Mouse (Mus musculus) neural tube, embryonic 13.5 days (tissue): ENCODE measurements around the gene Ptgir. TPM values are rescaled to one million over a fixed set of nuclear protein-coding genes. Genes with fewer than 3 reads are reported as not detected.

Experiments used
- ATAC-seq: fragments of 200-750 bp; cut with Nextera tagmentation; 2 replicates; pipeline ENCODE4 v1.8.0; 2017; ENCODE audit warnings: low read depth, mild to moderate bottlenecking, moderate TSS enrichment, moderate library complexity
- H3K27ac ChIP-seq: fragments of 300-500 bp; sonication (generic); replicated peaks from 2 replicates; pipeline ENCODE4 v1.5.1; 2015; ENCODE audit warnings: moderate library complexity, mild to moderate bottlenecking, inconsistent platforms
- H3K27me3 ChIP-seq: fragments of 300-500 bp; sonication (generic); 2 replicates; pipeline ENCODE4 v1.6.1; 2015; ENCODE audit warnings: mild to moderate bottlenecking, inconsistent platforms
- H3K36me3 ChIP-seq: fragments of 300-500 bp; sonication (generic); 2 replicates; pipeline ENCODE4 v1.6.1; 2015; ENCODE audit warnings: mild to moderate bottlenecking, inconsistent platforms
- H3K4me1 ChIP-seq: fragments of 300-500 bp; sonication (generic); replicated peaks from 2 replicates; pipeline ENCODE4 v1.6.1; 2015; ENCODE audit warnings: inconsistent platforms
- H3K4me2 ChIP-seq: fragments of 300-500 bp; sonication (generic); 2 replicates; pipeline ENCODE4 v1.6.1; 2015; ENCODE audit warnings: inconsistent platforms, mild to moderate bottlenecking, moderate library complexity
- H3K4me3 ChIP-seq: fragments of 300-500 bp; sonication (generic); 2 replicates; pipeline ENCODE4 v1.5.1; 2015; ENCODE audit warnings: mild to moderate bottlenecking, inconsistent platforms
- H3K9ac ChIP-seq: fragments of 300-500 bp; sonication (generic); 2 replicates; pipeline ENCODE4 v1.6.1; 2015; ENCODE audit warnings: moderate library complexity, mild to moderate bottlenecking, inconsistent platforms
- H3K9me3 ChIP-seq: fragments of 300-500 bp; sonication (generic); 2 replicates; pipeline ENCODE4 v1.6.1; 2016; ENCODE audit warnings: inconsistent platforms
- WGBS: fragments of 180-500 bp; shearing (Covaris S2); methylation state at CpG from one replicate; pipeline ENCODE4 v1.1.7; 2015; 5-methylcytosine and 5-hydroxymethylcytosine counted together
- polyA plus RNA-seq: library from polyadenylated mRNA; unstranded; fragments of >200 nt; fragmentation: Nextera tagmentation; extraction: Ambion mirVana; gene quantifications from 2 replicates; pipeline ENCODE4 v1.2.1, GENCODE M21; 2015

Gene Ptgir
- polyA plus RNA-seq, 1 experiment from 2014 or later: 3.6 TPM

- Histone ChIP-seq H3K9ac (peak overlapping the region; percentile 91), H3K27me3 (no peaks in the 10 kb centered on the region), H3K4me2 (peak overlapping the region; percentile 85), H3K4me3 (peak overlapping the region; percentile 64), H3K9me3 (no peaks in the 10 kb centered on the region), H3K27ac (peak overlapping the region; percentile 87; the same call in 1 of the 2 replicates), H3K36me3 (peaks cover 13% of the 10 kb centered on the region; the same call in 1 of the 2 replicates), H3K4me1 (peaks cover 53% of the 10 kb centered on the region)
- 7% methylated on average over 11 of the region's 11 CpGs for WGBS
- ATAC-seq: no peak
Observed at GRCm38 (mm10) chr7:16876006-16876405, 30.3 kb upstream of the Ptgir start.

DNA sequence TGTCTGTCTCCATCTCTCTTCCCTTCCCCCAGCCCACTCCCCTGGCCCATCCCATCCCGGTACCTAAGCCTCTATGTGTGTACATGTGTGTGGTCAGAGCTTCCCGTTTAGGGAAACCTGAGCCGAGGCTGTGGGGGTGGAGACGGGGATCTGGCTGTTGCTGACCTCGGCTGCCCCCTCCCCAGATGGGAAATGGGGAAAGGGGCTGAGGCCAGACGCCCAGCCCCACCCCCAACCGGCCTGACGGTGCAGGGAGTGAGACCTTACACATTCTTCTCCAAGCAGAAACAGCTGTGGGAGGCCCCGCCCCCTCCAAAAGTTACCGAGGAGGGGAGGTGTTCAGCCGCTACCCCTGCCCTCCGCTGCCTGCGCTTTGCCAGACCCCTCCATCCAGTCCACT, 29.7 kb upstream of the Ptgir start:
- 2% methylated on average over 13 of the region's 13 CpGs for WGBS

DNA sequence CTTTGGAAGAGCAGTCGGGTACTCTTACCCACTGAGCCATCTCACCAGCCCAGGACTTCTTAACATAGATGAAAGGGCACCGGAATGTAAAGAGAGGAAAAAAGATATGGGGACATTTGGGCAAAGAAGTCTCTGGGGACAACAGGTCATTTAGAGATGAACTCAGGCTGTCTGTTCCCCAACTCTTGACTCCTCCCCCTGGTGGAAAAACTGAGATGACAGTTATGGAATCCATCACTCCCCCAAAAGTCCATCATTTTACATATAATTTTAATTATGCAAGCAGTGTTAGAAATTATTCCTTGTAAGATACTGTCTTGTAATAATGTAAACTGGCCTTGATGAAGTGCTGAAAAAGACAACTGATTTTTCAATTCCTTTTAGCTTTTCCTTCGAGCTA, 28.6 kb upstream of the Ptgir start:
- no peaks in the 10 kb centered on the region for H3K9me3 ChIP-seq
- H3K9ac ChIP-seq: no peak overlapping the region
- 81% methylated on average over 3 of the region's 3 CpGs for WGBS
- H3K4me2 ChIP-seq: no peak overlapping the region
- ATAC-seq: no peak
- peaks cover 50% of the 10 kb centered on the region for H3K4me1 ChIP-seq
- no peak overlapping the region for H3K4me3 ChIP-seq
- H3K36me3 ChIP-seq: peaks cover 20% of the 10 kb centered on the region
- peaks cover 8% of the 10 kb centered on the region for H3K27me3 ChIP-seq
- no peak overlapping the region for H3K27ac ChIP-seq

More for the DNA sequence above, 29.7 kb upstream of the Ptgir start:
- Histone ChIP-seq H3K36me3 (peaks cover 14% of the 10 kb centered on the region), H3K4me1 (peaks cover 54% of the 10 kb centered on the region), H3K9ac (peak overlapping the region; percentile 91), H3K4me2 (peak overlapping the region; percentile 85), H3K9me3 (no peaks in the 10 kb centered on the region), H3K27ac (peak overlapping the region; percentile 24; the same call in 1 of the 2 replicates), H3K4me3 (peak overlapping the region; percentile 64), H3K27me3 (no peaks in the 10 kb centered on the region)
- ATAC-seq: no peak

GRCm38 (mm10) chr7:16879796-16880547, 26.3 kb upstream of the Ptgir start:
- H3K4me2 ChIP-seq: peak overlapping the region; percentile 11; the same call in 1 of the 2 replicates
- H3K4me3 ChIP-seq: 0 out of 2 replicates have a peak overlapping the region, but pooled peaks have one; percentile 0
- peak overlapping the region; percentile 59 for H3K27ac ChIP-seq
- 17% methylated on average over 9 of the region's 9 CpGs for WGBS
- peak overlapping the region; percentile 36; the same call in 1 of the 2 replicates for H3K9ac ChIP-seq
- 0 out of 2 replicates have a peak, but pooled peaks cover under 1% of the 10 kb centered on the region for H3K9me3 ChIP-seq
- H3K36me3 ChIP-seq: peaks cover 41% of the 10 kb centered on the region
- no peak for ATAC-seq
- peaks cover 31% of the 10 kb centered on the region for H3K27me3 ChIP-seq
- peaks cover 35% of the 10 kb centered on the region for H3K4me1 ChIP-seq

- H3K4me1 ChIP-seq: peaks cover 33% of the 10 kb centered on the region
- H3K9me3 ChIP-seq: peaks cover 6% of the 10 kb centered on the region
- peaks cover 37% of the 10 kb centered on the region for H3K27me3 ChIP-seq
- 8% methylated on average over 5 of the region's 5 CpGs for WGBS
- H3K4me2 ChIP-seq: 0 out of 2 replicates have a peak overlapping the region, but pooled peaks have one; percentile 11
- peaks cover 48% of the 10 kb centered on the region for H3K36me3 ChIP-seq
- ATAC-seq: no peak
- 0 out of 2 replicates have a peak overlapping the region, but pooled peaks have one; percentile 0 for H3K4me3 ChIP-seq
- peak overlapping the region; percentile 36; the same call in 1 of the 2 replicates for H3K9ac ChIP-seq
- H3K27ac ChIP-seq: peak overlapping the region; percentile 59
Observed at GRCm38 (mm10) chr7:16880615-16881014, 25.7 kb upstream of the Ptgir start.

DNA sequence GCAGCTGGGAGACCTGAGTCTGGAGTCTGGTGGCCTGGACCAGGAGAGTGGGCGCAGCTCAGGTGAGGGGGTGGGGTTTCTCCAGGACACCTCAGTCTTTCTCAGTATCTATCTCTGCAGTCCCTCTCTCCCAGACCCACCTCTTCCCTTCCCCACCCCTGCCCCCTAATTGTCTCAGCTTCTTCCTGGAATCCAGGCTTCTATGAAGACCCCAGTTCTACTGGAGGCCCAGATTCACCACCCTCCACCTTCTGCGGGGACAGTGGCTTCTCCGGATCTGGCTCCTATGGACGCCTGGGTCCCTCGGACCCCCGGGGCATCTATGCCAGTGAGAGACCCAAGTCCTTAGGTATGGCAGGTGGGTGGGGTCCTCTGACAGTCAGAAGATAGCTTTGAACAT, 23.1 kb upstream of the Ptgir start:
- no peak for ATAC-seq
- Histone ChIP-seq H3K4me1 (peaks cover 16% of the 10 kb centered on the region), H3K27me3 (peaks cover 60% of the 10 kb centered on the region), H3K27ac (no peak overlapping the region), H3K4me3 (no peak overlapping the region), H3K9ac (no peak overlapping the region), H3K36me3 (peaks cover 67% of the 10 kb centered on the region), H3K4me2 (no peak overlapping the region), H3K9me3 (peaks cover 13% of the 10 kb centered on the region)
- WGBS: 91% methylated on average over 6 of the region's 6 CpGs

DNA sequence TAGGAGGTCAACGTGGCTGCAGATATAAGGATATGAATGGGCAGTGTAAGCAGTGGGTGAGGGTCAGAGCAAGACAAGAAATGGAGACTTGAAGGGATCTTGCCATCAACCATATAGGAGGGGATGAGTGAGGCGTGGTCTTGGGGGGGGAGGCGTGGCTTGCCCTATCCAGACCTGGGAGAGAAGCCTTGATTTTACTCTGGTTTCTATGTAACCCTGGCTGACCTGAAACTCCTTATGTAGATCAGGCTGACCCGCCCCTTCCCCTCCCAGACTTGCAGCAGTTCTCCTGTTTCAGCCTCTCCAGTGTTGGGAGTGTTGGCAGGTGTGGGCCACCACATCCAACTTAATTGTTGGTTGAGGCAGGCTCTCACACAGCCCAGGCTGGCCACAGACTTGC, 22.0 kb upstream of the Ptgir start:
- 50% methylated on average over 4 of the region's 4 CpGs for WGBS
- H3K4me2 ChIP-seq: no peak overlapping the region
- H3K27me3 ChIP-seq: peaks cover 65% of the 10 kb centered on the region
- no peak overlapping the region for H3K4me3 ChIP-seq
- H3K9me3 ChIP-seq: peaks cover 13% of the 10 kb centered on the region
- H3K9ac ChIP-seq: no peak overlapping the region
- H3K36me3 ChIP-seq: peaks cover 63% of the 10 kb centered on the region
- peak; percentile 3; the same call in 1 of the 2 replicates for ATAC-seq
- H3K4me1 ChIP-seq: peaks cover 16% of the 10 kb centered on the region
- no peak overlapping the region for H3K27ac ChIP-seq

DNA sequence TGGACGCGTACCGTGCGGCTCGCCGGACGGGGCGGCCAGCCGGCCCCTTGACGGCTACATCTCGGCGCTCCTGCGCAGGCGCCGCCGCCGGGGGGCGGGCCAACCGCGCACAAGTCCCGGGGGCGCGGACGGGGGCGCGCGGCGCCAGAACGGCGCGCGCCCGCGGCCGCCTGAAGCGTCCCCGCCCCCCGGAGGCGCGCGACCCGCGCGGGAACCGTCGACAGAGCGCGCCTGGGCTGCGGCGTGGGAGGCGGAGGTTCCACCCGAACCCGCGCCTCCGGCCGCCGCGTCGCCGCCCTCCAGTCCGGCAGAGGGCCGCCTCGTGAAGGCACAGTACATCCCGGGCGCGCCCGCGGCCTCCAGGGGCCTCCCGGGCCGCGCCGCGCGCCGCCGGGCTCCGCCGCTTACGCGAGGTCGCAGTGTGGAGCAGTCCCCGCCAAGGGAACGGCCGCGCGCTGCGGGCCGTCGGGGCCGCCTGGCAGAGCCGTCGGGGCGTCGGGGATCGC, 21.0 kb upstream of the Ptgir start:
- Histone ChIP-seq H3K4me3 (peak overlapping the region; percentile 25), H3K9me3 (peaks cover 13% of the 10 kb centered on the region), H3K36me3 (peaks cover 61% of the 10 kb centered on the region), H3K9ac (no peak overlapping the region), H3K4me1 (peaks cover 8% of the 10 kb centered on the region), H3K27me3 (peaks cover 75% of the 10 kb centered on the region), H3K27ac (no peak overlapping the region), H3K4me2 (peak overlapping the region; percentile 32)
- WGBS: 13% methylated on average over 95 of the region's 95 CpGs
- peak; percentile 5; the same call in 1 of the 2 replicates for ATAC-seq

DNA sequence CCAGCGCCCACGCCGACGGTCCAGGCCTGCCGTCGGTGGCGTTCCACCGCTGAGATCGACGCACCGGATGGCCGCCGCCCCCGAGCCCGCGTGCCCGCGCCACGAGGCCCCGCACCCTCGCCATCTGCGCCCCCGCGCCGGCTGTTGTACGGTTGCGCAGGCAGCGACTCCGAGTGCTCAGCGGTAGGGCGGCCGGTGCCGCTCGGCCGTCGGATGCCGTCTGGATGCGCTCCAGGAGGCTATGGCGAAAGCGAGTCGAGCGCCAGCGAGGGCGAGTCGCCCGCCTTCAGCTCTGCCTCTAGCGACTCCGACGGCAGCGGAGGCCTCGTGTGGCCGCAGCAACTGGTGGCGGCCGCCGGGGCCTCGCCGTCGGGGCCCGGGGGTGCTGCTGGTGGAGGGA, 20.4 kb upstream of the Ptgir start:
- Histone ChIP-seq H3K9me3 (peaks cover 13% of the 10 kb centered on the region), H3K36me3 (peaks cover 61% of the 10 kb centered on the region), H3K4me1 (peaks cover 4% of the 10 kb centered on the region), H3K27ac (no peak overlapping the region), H3K4me3 (peak overlapping the region; percentile 25), H3K9ac (no peak overlapping the region), H3K4me2 (peak overlapping the region; percentile 32; the same call in 1 of the 2 replicates), H3K27me3 (peaks cover 76% of the 10 kb centered on the region)
- ATAC-seq: no peak
- WGBS: 40% methylated on average over 59 of the region's 59 CpGs

DNA sequence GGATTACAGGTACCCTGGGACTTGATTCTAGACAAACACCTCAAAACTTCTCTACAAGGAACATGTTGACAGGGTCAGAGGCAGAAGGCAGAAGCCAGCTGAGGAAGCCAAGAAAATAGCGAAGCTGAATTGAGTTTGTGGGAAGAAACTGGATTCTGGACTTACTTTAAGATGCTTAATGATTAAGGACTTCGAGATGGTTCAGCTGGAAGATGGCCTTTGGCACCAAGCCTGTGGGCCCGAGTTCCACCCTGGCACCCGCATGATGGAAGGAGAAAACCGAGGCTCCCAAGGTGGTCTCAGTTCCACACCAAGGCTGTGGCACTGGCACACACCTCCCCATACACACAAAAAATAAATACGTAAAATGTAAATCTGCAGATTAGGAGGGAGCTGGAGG, 15.8 kb upstream of the Ptgir start:
- H3K4me1 ChIP-seq: peaks cover 39% of the 10 kb centered on the region
- H3K36me3 ChIP-seq: peaks cover 20% of the 10 kb centered on the region
- H3K27me3 ChIP-seq: peaks cover 67% of the 10 kb centered on the region
- H3K27ac ChIP-seq: peak overlapping the region; percentile 66; the same call in 1 of the 2 replicates
- 54% methylated on average over 6 of the region's 6 CpGs for WGBS
- peak overlapping the region; percentile 57 for H3K4me2 ChIP-seq
- peaks cover 7% of the 10 kb centered on the region for H3K9me3 ChIP-seq
- H3K9ac ChIP-seq: no peak overlapping the region
- no peak overlapping the region for H3K4me3 ChIP-seq
- ATAC-seq: no peak

- H3K27ac ChIP-seq: peak overlapping the region; percentile 66
- 0 out of 2 replicates have a peak, but pooled peaks cover 3% of the 10 kb centered on the region for H3K9me3 ChIP-seq
- no peak overlapping the region; the same call in 1 of the 2 replicates for H3K9ac ChIP-seq
- ATAC-seq: no peak
- H3K4me1 ChIP-seq: peaks cover 40% of the 10 kb centered on the region
- H3K4me2 ChIP-seq: peak overlapping the region; percentile 57
- no peak overlapping the region for H3K4me3 ChIP-seq
- peaks cover 63% of the 10 kb centered on the region for H3K27me3 ChIP-seq
- WGBS: 2% methylated on average over 19 of the region's 23 CpGs
- H3K36me3 ChIP-seq: peaks cover 16% of the 10 kb centered on the region
Observed at GRCm38 (mm10) chr7:16890944-16891343, 15.3 kb upstream of the Ptgir start.
